20 mouse cellular contexts compared by ENCODE assay signal in genomic region chr2:18034371-18035250, GRCm38 (mm10). TPM values are rescaled to one million over a fixed set of nuclear protein-coding genes. Genes with fewer than 3 reads are reported as not detected.
A peak's percentile ranks its signal among the peaks of the same experiment; 100 is the strongest.
DNase-seq lines count a peak whose midpoint lies in the region; ATAC-seq lines count a peak whose summit lies in the region.
"Had no signal": no experiment of that assay in that cellular context is flagged by ENCODE, and none has a peak within 500 bp of the region (broad histone marks: within the 10 kb centered on the region; RNA-seq: fewer than 3 reads in every experiment).

No protein-coding gene starts in this region.

- H3K4me3 ChIP-seq in heart, embryonic 10.5 days = no peak overlapping the region
- peak overlapping the region; percentile 86 for H3K4me3 ChIP-seq in midbrain, embryonic 10.5 days
- no peak overlapping the region for H3K4me3 ChIP-seq in midbrain, embryonic 15.5 days
- H3K4me3 ChIP-seq in hindbrain, embryonic 13.5 days = no peak overlapping the region

- H3K9me3 ChIP-seq in heart, embryonic 10.5 days = no peaks in the 10 kb centered on the region
- H3K9me3 ChIP-seq in midbrain, embryonic 10.5 days (replicated peaks) = no peaks in the 10 kb centered on the region
- H3K9me3 ChIP-seq in midbrain, embryonic 15.5 days = no peaks in the 10 kb centered on the region
- H3K9me3 ChIP-seq in hindbrain, embryonic 13.5 days = no peaks in the 10 kb centered on the region

- H3K4me2 ChIP-seq in midbrain, embryonic 15.5 days = no peak overlapping the region
- no peak overlapping the region for H3K4me2 ChIP-seq in hindbrain, embryonic 13.5 days
- H3K4me2 ChIP-seq: liver, embryonic 11.5 days; lung, embryonic 14.5 days had no signal

- 0 out of 2 replicates have a peak overlapping the region, but pooled peaks have one; percentile 93 for H3K27ac ChIP-seq in heart, embryonic 10.5 days
- peak overlapping the region; percentile 100 for H3K27ac ChIP-seq in midbrain, embryonic 10.5 days (replicated peaks)
- no peak overlapping the region for H3K27ac ChIP-seq in midbrain, embryonic 15.5 days
- H3K27ac ChIP-seq in hindbrain, embryonic 13.5 days = peak overlapping the region; percentile 61; the same call in 1 of the 2 replicates

- WGBS in heart, embryonic 10.5 days = 77% methylated on average over 10 of the region's 10 CpGs
- 21% methylated on average over 10 of the region's 10 CpGs for WGBS in midbrain, embryonic 10.5 days
- WGBS in midbrain, embryonic 15.5 days = 39% methylated on average over 10 of the region's 10 CpGs
- 37% methylated on average over 10 of the region's 10 CpGs for WGBS in hindbrain, embryonic 13.5 days

- H3K4me1 ChIP-seq in heart, embryonic 10.5 days = peaks cover 60% of the 10 kb centered on the region
- peaks cover 98% of the 10 kb centered on the region for H3K4me1 ChIP-seq in midbrain, embryonic 10.5 days
- peaks cover 46% of the 10 kb centered on the region for H3K4me1 ChIP-seq in midbrain, embryonic 15.5 days
- peaks cover 61% of the 10 kb centered on the region for H3K4me1 ChIP-seq in hindbrain, embryonic 13.5 days (replicated peaks)

- no peak for ATAC-seq in midbrain, embryonic 15.5 days (replicated peaks)
- no peak for ATAC-seq in hindbrain, embryonic 13.5 days (ENCODE audit: low FRiP score)

- DNase-seq in heart, embryonic 10.5 days (ENCODE audit: low spot score) = peak; percentile 33
- no peak for DNase-seq in heart, postnatal 14 days
- no peak for DNase-seq in midbrain, embryonic 10.5 days (ENCODE audit: low spot score)
- peak; percentile 24 for DNase-seq in embryo, embryonic 9.5 days (ENCODE audit: extremely low spot score)
- DNase-seq in gastrocnemius, postnatal 25 days = no peak
- no peak for DNase-seq in right cerebral cortex, adult 2 months (ENCODE audit: low spot score in 2 of 2)
- DNase-seq: B cell, adult 2 months; cerebellum, postnatal 36 days; thymus, adult 2 months had no signal

- no peak overlapping the region for H3K9ac ChIP-seq in midbrain, embryonic 15.5 days
- no peak overlapping the region for H3K9ac ChIP-seq in hindbrain, embryonic 13.5 days
- H3K9ac ChIP-seq: lung, embryonic 14.5 days had no signal

- H3K27me3 ChIP-seq in heart, embryonic 10.5 days (ENCODE audit: insufficient read depth, poor library complexity, severe bottlenecking) = no peaks in the 10 kb centered on the region
- H3K27me3 ChIP-seq in midbrain, embryonic 10.5 days (ENCODE audit: low read depth, poor library complexity, severe bottlenecking) = no peaks in the 10 kb centered on the region
- no peaks in the 10 kb centered on the region for H3K27me3 ChIP-seq in midbrain, embryonic 15.5 days (replicated peaks)
- no peaks in the 10 kb centered on the region for H3K27me3 ChIP-seq in hindbrain, embryonic 13.5 days

- H3K36me3 ChIP-seq in heart, embryonic 10.5 days = no peaks in the 10 kb centered on the region
- no peaks in the 10 kb centered on the region for H3K36me3 ChIP-seq in midbrain, embryonic 10.5 days
- no peaks in the 10 kb centered on the region for H3K36me3 ChIP-seq in midbrain, embryonic 15.5 days (replicated peaks)
- H3K36me3 ChIP-seq in hindbrain, embryonic 13.5 days = no peaks in the 10 kb centered on the region

- intact Hi-C loops in heart, postnatal 14 days (cut with DNase I) = loop anchor here (5.0 kb wide), 1 partner anchor 1243 kb away; no protein-coding TSS in a partner anchor

RNA-seq across cellular contexts. Expression of gene A930004D18Rik, which starts 2.9 kb away (rescaled TPM):
- polyA plus RNA-seq in heart, embryonic 10.5 days (2016; fragmentation: Nextera tagmentation; extraction: Ambion mirVana) = 14.5 and 14.9 TPM in 2 replicates
- total RNA-seq in heart, postnatal 14 days (2021) = 1 to 10 TPM; 3.1 to 4.0 TPM
- 25.0 and 25.1 TPM in 2 replicates for polyA plus RNA-seq in midbrain, embryonic 10.5 days (2016; fragmentation: Nextera tagmentation; extraction: Ambion mirVana)
- 8.1 and 11.8 TPM in 2 replicates for polyA plus RNA-seq in midbrain, embryonic 15.5 days (2015; fragmentation: Nextera tagmentation; extraction: Ambion mirVana)
- polyA plus RNA-seq in hindbrain, embryonic 13.5 days (2015; fragmentation: Nextera tagmentation; extraction: Ambion mirVana) = 13.1 and 14.0 TPM in 2 replicates
- 1 to 10 TPM in 1 of 2 experiments, under 1 TPM in 1; 0.20 to 1.6 TPM for total RNA-seq in gastrocnemius, postnatal 25 days (2021)
- total RNA-seq: granulocyte monocyte progenitor cell, adult 5-6 weeks; megakaryocyte progenitor cell, adult 5-6 weeks had no signal

RNA-seq across cellular contexts. Expression of gene Skida1, which starts 14.2 kb away (rescaled TPM):
- polyA plus RNA-seq in heart, embryonic 10.5 days (2016; fragmentation: Nextera tagmentation; extraction: Ambion mirVana) = 6.7 and 9.4 TPM in 2 replicates
- 1 to 10 TPM; 3.3 to 4.8 TPM for total RNA-seq in heart, postnatal 14 days (2021)
- polyA plus RNA-seq in midbrain, embryonic 10.5 days (2016; fragmentation: Nextera tagmentation; extraction: Ambion mirVana) = 19.3 and 22.7 TPM in 2 replicates
- 8.1 and 9.0 TPM in 2 replicates for polyA plus RNA-seq in midbrain, embryonic 15.5 days (2015; fragmentation: Nextera tagmentation; extraction: Ambion mirVana)
- 11.5 and 12.7 TPM in 2 replicates for polyA plus RNA-seq in hindbrain, embryonic 13.5 days (2015; fragmentation: Nextera tagmentation; extraction: Ambion mirVana)
- under 1 TPM; 0.32 to 0.54 TPM for total RNA-seq in gastrocnemius, postnatal 25 days (2021)
- total RNA-seq: granulocyte monocyte progenitor cell, adult 5-6 weeks; megakaryocyte progenitor cell, adult 5-6 weeks had no signal

RNA-seq across cellular contexts. Expression of gene Mllt10, which starts 20.4 kb away (rescaled TPM):
- 39.8 and 54.8 TPM in 2 replicates for polyA plus RNA-seq in heart, embryonic 10.5 days (2016; fragmentation: Nextera tagmentation; extraction: Ambion mirVana)
- 10 to 100 TPM; 41.6 to 42.5 TPM for total RNA-seq in heart, postnatal 14 days (2021)
- 66.9 and 71.0 TPM in 2 replicates for polyA plus RNA-seq in midbrain, embryonic 10.5 days (2016; fragmentation: Nextera tagmentation; extraction: Ambion mirVana)
- polyA plus RNA-seq in midbrain, embryonic 15.5 days (2015; fragmentation: Nextera tagmentation; extraction: Ambion mirVana) = 49.9 and 53.1 TPM in 2 replicates
- polyA plus RNA-seq in hindbrain, embryonic 13.5 days (2015; fragmentation: Nextera tagmentation; extraction: Ambion mirVana) = 60.3 and 61.4 TPM in 2 replicates
- 10 to 100 TPM; 15.1 to 18.5 TPM for total RNA-seq in gastrocnemius, postnatal 25 days (2021)

RNA-seq across cellular contexts. Expression of gene H2al2a, which starts 37.9 kb away (rescaled TPM):
- polyA plus RNA-seq in heart, embryonic 10.5 days (2016; fragmentation: Nextera tagmentation; extraction: Ambion mirVana) = not detected in 2 replicates
- not detected for total RNA-seq in heart, postnatal 14 days (2021)
- not detected in 2 replicates for polyA plus RNA-seq in midbrain, embryonic 10.5 days (2016; fragmentation: Nextera tagmentation; extraction: Ambion mirVana)
- not detected in 2 replicates for polyA plus RNA-seq in midbrain, embryonic 15.5 days (2015; fragmentation: Nextera tagmentation; extraction: Ambion mirVana)
- not detected in 2 replicates for polyA plus RNA-seq in hindbrain, embryonic 13.5 days (2015; fragmentation: Nextera tagmentation; extraction: Ambion mirVana)
- total RNA-seq in gastrocnemius, postnatal 25 days (2021) = not detected
- total RNA-seq: granulocyte monocyte progenitor cell, adult 5-6 weeks; layer of hippocampus, postnatal 14 days; left cerebral cortex, postnatal 25 days; megakaryocyte progenitor cell, adult 5-6 weeks had no signal
- polyA plus RNA-seq: heart, embryonic 16.5 days; liver, embryonic 11.5 days; lung, embryonic 14.5 days; small intestine, adult 2 months; stomach, embryonic 14.5 days; thymus, adult 2 months had no signal

Comparison
In these comparisons a context has a peak if more than half of its experiments do, and no peak if none do; other contexts are left out.
1. DNase-seq: peak in heart, embryonic 10.5 days (single experiment) and embryo, embryonic 9.5 days (single experiment); none in heart, postnatal 14 days (0 of 2), midbrain, embryonic 10.5 days (single experiment), gastrocnemius, postnatal 25 days (single experiment) and right cerebral cortex, adult 2 months (0 of 2).